Mouse (Mus musculus): ENCODE data around the gene Smc2. TPM values are rescaled to one million over a fixed set of nuclear protein-coding genes. Genes with fewer than 3 reads are reported as not detected.
A peak's percentile ranks its signal among the peaks of the same experiment; 100 is the strongest.
"Not testable (repeated sequence)": the region's sequence is repeated elsewhere in the genome, so short reads cannot be mapped to it uniquely, and the experiment has no call there.

Smc2 gene
- 86.0 and 87.2 TPM in 2 replicates for total RNA-seq (2015)
- 149 and 163 TPM in 2 replicates for total RNA-seq (2017)

DNA sequence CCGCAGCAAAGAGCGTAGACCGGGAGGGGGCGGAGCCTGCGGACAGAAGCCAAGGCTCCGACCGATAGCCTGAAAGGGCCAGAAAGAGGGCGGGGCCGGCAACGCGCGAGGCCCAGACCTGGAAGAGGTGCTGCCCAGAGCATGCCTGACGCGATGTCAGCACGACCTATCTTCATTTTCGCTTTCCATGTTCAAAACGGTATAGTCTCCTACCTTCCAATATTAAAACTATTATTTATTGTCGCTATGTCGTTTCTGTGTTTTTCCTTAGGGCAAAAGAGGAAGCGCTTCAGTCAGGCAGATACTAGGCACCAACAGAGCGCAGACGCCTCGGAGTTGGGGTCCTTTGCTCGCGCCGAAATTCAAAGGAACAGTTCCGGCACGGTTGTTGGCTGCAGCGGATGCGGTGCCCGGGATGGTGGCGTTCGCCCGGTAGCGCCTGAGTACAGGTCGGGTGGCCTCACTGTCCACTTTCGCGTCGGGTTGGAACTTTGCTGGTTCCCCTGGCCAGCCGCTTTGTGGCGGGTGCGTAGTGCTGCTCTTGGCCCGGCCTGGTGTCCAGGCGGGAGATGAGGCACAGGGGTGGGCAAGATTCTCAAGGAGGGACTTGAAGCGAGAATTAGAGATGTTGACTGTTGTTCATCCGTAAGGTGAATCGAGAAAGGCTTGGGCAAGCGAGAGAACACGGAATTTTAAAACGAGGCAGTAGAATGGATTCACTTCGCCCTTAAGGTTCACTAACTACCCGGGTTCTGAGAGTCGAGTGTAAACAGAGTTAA lies at the start of gene Smc2:
Smc2 (plus strand) TSS at position 358 of the 779 bp plus-strand sequence.
- peak; percentile 99 for ATAC-seq (ENCODE audit: poor library complexity, severe bottlenecking)

DNA sequence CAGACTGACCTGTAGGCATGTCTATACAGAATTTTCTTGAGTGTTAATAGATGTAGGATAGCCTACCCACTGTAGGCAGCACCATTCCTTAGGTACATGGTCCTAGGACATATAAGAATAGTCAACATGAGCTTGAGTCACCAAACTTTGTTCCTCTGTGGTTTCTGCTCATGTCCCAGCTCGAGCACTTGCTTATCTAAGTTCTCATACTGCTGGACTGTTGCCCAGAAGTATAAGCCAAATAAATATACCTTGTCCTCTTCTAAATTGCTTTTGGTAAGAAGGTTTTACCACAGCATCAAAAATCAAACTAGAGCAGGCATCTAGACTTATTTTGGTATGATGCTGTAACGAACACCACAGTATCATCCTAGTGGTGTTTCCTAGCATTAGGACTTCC lies 27.5 kb upstream of the Smc2 start:
- ATAC-seq (ENCODE audit: poor library complexity, severe bottlenecking) = no peak

DNA sequence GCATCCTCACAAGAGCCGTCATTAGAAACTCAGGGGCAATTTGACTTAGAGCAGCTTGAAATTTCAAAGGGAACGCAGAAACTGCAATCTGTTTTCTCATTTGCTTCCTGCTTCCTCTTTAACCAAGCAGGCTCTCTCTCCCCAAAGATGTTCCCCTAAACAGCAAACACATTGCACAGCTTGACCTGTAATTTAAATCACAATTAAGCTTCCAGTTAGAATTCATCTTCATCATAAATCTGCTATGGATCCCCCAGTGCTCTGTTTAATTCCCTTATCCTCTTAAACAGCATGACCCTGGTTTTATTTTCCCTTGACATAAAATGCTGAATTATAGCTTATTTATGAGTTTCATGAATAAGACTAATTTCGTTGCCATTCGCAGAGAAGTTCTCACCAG lies 15.4 kb upstream of the Smc2 start:
- ATAC-seq (ENCODE audit: poor library complexity, severe bottlenecking) = no peak

DNA sequence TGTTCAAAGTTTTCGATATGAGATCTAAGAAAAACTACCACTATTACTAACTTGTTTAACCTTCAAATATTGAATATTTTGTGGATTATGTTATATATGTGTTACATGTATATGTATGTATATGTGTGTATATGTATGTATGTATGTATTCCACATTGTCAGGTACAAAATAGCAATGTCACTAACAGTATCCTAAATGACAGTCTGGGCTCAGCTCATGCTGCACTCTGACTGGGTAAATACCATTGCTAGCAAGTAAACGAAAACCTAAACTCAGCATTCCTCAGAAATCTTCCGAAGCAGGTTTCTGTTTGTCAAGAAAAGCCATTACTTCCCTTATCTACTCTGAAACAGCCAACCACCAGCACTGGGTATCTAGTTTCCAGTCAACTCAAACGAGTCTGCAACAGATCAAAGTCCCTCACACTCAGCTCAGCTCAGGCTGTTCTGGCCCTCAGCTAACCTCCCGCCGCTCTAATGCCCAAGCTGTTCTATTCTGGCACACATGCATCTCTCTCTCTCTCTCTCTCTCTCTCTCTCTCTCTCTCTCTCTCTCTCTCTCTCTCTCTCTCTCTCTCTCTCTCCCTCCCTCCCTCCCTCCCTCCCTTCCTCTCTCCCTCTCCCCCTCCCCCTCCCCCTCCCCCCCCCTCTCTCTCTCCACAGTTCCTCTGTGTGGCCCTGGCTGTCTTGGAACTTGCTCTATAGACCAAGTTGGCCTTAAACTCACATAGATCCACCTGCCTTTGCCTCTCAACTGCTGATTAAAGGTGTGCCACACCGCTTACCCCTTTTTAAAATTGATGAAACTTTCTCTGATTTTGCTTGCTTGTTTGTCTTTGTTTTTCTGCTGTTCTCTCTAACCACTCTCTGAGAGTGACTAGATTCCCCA lies 9.5 kb upstream of the Smc2 start:
- ATAC-seq (ENCODE audit: poor library complexity, severe bottlenecking) = no peak

DNA sequence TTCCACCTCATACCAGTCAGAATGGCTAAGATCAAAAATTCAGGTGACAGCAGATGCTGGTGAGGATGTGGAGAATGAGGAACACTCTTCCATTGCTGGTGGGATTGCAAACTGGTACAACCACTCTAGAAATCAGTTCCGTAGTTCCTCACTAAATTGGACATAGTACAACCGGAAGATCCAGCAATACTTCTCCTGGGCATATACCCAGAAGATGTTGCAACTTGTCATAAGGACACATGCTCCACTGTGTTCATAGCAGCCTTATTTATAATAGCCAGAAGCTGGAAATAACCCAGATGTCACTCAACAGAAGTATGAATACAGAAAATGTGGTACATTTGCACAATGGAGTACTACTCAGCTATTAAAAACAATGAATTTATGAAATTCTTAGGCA lies 3.5 kb upstream of the Smc2 start:
- not testable (repeated sequence) for ATAC-seq (ENCODE audit: poor library complexity, severe bottlenecking)

DNA sequence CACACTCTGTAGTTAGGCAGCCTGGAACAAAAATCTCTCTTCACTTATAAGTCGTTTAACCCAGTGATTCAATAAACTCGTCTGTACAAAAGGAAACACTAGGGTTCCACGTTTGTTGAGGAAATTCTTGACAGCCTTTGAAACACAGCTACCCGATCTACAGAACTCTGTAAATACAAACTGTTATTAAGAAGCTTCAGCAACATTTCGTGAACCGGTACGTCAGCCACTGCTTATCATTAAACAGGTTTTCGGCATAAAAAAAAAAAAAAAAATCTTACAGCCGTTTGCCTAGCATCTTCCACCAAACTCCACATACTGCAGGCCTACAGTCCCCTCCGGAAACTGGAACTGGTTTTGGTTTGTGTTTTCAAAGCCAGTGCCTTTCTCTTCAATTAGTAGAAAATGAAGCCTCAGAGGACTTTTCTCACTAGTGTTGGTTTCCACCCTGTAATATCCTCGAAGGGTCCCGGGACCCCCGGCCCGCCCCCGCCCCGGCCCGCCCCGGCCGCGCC lies 615 bp upstream of the Smc2 start:
- peak; percentile 1; the same call in 1 of the 2 replicates for ATAC-seq (ENCODE audit: poor library complexity, severe bottlenecking)

DNA sequence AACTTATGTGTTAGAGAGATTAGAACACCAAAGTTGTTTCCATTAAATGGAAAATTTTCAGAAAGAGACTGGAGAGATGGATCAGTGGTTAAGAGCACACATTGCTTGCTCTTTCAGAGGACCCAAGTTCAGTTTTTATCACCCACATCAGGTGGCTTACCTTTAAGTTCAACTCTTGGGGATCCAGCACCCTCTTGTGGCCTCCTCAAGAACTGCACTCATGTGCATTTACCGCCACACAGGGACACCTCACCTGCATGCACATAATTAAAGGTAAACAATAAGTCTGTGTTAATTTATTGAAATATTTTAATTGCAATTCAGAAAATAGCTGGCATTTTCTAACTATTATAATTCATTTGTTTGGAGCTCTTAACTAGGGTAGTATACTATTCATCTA lies 20.7 kb downstream of the Smc2 start:
- 0 out of 2 replicates have a peak, but pooled peaks have one; percentile 30 for ATAC-seq (ENCODE audit: poor library complexity, severe bottlenecking)

DNA sequence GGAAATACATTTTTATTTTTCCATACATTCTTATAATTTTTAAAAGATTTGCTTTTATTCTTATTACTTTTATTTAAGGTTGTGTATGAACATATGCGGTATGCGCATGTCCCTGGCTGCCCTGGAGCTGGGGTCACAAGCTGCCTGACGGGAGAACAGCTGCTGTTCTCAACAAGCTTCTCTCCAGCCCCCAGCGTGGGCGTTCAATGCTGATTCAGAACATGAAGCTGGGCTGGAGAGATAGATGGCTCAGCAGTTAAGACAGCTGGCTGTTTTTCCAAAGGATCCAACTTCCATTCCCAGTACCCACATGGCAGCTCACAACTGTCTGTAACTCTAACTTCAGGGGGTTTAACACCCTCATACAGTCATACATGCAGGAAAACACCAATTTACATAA lies 22.3 kb downstream of the Smc2 start:
- ATAC-seq (ENCODE audit: poor library complexity, severe bottlenecking) = no peak

DNA sequence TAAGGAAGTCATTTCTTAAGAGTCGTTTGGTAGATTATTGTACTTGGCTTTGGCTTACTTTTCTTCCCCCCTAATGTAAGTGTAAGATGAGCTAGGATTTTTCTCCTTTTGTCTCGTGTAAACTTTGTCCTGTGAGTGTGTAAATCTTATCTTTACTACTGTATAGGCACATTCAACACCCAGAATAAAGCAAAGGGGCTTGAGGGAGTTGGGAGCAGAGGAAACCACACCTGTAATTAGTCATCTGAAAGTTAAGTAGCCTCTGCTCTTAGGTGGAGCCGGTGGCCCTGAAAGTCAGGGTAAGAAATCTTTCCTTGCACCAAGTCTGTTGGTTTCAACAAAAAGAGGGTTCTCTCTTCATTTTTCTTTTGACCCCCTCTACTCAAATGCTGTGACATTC lies 34.4 kb downstream of the Smc2 start:
- no peak for ATAC-seq (ENCODE audit: poor library complexity, severe bottlenecking)

DNA sequence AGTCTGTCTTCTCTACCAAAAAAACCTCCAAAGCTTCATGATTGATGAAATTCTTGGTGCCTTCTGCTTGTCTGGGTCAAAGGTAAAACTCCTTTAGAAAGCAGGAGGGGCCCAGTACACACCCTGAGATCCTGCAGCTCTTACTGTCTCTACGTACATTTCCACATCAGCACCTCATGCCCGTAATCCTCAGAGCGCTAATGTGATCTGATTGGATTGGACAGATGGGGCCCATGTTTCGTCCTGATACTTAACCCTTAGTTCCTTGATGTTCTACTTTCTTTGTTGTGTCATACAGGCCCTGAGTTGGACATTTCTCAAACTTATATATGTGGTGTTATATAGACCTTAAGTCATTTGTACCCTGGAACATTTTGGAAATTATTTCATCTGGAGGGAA lies 48.4 kb downstream of the Smc2 start:
- no peak for ATAC-seq (ENCODE audit: poor library complexity, severe bottlenecking)

DNA sequence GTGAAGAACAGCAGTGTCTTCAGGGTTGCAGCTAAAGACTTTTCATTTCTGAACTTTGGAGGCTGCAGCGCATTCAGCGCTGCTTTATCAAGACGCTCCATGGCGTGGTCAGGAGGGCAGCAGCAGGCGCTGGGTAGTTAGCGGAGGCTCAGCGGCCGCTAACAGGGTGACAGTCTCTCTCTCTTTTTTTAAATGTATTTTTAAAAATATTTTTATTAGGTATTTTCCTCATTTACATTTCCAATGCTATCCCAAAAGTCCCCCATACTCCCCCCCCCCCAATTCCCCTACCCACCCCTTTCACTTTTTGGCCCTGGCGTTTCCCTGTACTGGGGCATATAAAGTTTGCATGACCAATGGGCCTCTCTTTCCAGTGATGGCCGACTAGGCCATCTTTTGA lies 58.1 kb downstream of the Smc2 start, which contains the start of gene Vma21-ps:
Vma21-ps (minus strand) TSS at position 101 of the 400 bp plus-strand sequence.
- not testable (repeated sequence) for ATAC-seq (ENCODE audit: poor library complexity, severe bottlenecking)

DNA sequence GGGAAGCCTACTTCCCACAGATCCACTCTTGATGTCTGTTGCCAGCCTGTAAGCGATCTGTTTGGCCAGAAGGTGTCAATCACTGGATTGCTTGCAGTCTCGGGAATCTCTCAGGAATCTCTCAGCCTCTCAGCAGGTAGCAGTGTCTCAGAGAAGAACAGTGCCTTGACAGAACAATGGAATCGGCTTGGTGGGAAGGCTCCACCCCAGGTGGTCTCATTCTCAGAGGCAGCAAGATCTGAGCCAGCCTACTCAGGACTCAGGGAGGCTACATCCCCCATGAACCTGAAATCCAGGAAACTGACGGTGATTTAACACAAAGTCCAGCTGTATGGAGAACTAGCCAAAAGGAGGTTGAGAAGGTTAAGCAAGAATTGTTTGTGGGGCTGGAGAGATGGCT lies 78.5 kb downstream of the Smc2 start:
- no peak for ATAC-seq (ENCODE audit: poor library complexity, severe bottlenecking)

DNA sequence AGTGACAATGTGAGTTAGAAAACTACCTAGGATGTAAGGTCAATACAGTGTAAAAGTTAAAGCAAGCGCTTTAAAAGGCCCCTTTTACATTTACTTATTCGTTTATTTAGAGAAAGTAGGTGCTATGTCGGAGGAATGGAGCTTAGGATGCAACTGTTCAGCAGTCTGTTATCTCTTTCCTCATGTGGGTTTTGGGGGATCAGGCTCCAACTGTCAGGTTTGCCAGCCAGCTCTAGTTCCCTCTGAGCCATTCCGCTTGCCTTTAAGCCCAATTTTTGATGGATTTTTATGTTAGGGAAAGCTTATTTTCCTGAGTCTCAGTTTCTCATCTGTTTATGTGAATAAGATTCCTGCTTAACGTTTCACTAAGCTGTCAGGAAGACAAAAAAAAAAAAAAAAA lies 80.3 kb downstream of the Smc2 start:
- no peak for ATAC-seq (ENCODE audit: poor library complexity, severe bottlenecking)

DNA sequence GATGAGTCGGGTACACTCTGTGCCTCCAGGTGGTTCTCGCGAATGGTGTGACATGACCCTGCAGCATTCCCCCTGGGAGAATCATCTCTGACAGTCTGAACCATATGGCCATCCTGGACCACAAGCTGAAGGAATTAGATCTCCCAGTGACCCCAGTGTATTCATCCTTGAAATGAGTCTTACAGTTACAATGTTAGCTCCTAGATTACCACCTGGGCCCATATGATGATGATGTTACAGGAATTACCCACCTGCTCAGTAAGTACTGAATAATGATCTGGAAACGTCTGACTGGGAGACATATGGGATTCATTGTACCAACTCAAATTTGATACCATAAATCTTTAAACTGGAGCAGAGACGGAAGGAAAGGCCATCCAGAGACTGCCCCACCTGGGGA lies 87.4 kb downstream of the Smc2 start:
- ATAC-seq (ENCODE audit: poor library complexity, severe bottlenecking) = no peak

DNA sequence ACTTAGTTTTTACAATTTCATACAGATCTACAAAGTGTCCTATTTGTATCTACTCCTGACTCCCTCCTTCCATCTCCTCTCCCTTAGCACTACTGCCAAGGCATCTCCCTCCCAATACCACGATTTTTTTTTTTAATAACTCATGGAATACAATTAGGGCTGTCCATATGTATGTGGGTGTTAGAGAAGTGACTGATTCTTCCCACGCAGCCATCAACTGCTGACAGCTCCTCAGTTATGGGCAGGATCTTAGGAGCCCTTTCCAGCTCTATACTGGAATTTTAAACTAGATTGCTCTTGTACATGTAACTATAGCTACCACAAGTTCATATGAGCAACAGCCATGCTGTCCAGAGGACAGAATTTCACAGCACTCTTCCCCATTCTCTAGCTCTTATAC lies 91.6 kb downstream of the Smc2 start:
- ATAC-seq (ENCODE audit: poor library complexity, severe bottlenecking) = no peak

Other genes starting within 250 kb of the Smc2 start
- not detected in 2 replicates for gene Vma21-ps, start 58.0 kb downstream of the Smc2 start, total RNA-seq (2015)
- gene Vma21-ps, start 58.0 kb downstream of the Smc2 start, total RNA-seq (2017) = not detected in 2 replicates
- gene Toporsl, start 157.0 kb downstream of the Smc2 start, total RNA-seq (2015) = not detected in 2 replicates
- gene Toporsl, start 157.0 kb downstream of the Smc2 start, total RNA-seq (2017) = not detected in 2 replicates